Mouse (Mus musculus) cortical plate, adult 2 months (tissue): ENCODE measurements around the gene Tfeb.

Source experiments
- CTCF ChIP-seq: fragments of 200-500 bp; IDR thresholded peaks from 2 replicates; pipeline ENCODE4 v1.5.1; 2011; ENCODE audit warnings: mild to moderate bottlenecking, control low read depth, low read length; ENCODE audit not compliant: insufficient read depth; ENCODE audit errors: extremely low read depth
- POLR2A ChIP-seq: fragments of 200-500 bp; IDR thresholded peaks from 2 replicates; pipeline ENCODE4 v1.6.1; 2011; ENCODE audit warnings: mild to moderate bottlenecking, low read length, control low read depth; ENCODE audit not compliant: insufficient read depth; ENCODE audit errors: extremely low read depth

- no peak for TF ChIP-seq CTCF
- TF ChIP-seq POLR2A: no peak
These were observed 42.6 kb upstream of the Tfeb start, which contains the start of gene Gm21981 for GRCm38 (mm10) chr17:47694442-47694502.
